Mouse (Mus musculus): ENCODE measurements at regions not wholly inside any gene's neighbourhood (a gene's known extent, or its start where the extent isn't known, plus 50 kb on each side); places are given as distances from the start of the nearest gene placed in this dataset.

DNA sequence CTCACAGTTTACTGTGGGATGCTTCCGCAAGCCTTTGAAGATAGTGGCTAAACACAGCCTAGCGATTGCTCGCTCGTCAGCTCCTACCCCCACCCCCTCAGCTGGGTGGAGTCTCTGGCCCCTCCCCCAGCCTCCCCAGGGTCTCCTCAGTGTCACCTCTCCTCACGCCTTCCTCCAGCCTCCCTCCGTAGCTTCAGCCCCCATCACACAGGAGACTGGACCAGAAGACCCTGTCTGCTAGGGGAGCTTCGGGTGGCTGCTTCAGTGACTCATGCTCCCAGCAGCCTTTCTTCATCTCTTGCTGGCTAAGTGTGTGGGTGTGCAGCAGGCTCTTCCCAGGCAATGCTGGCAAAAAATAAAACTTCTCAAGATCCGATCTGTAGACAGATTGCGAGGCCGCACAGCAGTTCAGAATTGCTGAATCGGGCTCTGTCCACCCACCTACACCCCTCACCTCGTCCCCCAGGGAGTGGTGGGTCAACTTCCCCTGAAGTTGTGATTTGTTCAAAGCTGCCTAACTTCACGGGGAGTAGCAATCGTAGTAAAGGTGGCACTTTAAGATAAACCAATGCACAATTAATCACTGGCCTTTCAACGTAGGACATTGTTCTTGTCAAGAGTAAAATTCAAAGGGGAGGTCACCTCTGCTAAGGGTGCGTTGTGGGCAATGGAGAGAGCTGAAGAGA lies 61.2 kb upstream of the Ankrd28 start:
- intact Hi-C loops (cut with DNase I), result no loop called here

DNA sequence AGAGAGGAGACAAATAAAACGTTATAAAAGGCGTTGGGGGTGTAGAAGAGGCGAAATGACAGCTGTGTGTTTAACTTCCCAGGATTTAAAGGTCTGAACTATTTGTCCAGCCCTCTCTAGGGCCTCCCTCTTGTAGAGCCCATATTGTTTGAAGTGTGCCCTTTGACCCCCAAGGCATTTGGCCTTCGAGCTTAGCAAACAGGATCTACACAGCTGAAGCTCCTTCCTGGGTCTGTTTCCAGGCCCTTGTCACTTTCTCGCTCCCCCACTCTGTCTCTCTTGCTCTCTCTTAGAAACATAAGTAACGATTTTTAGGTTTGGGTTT lies 61.7 kb upstream of the Ankrd28 start:
- DNase-seq (ENCODE audit: low spot score), result no peak
- intact Hi-C loops (cut with DNase I), result no loop called here

More for the DNA sequence above, 61.2 kb upstream of the Ankrd28 start:
- peak; percentile 6 for DNase-seq (ENCODE audit: low spot score)

DNA sequence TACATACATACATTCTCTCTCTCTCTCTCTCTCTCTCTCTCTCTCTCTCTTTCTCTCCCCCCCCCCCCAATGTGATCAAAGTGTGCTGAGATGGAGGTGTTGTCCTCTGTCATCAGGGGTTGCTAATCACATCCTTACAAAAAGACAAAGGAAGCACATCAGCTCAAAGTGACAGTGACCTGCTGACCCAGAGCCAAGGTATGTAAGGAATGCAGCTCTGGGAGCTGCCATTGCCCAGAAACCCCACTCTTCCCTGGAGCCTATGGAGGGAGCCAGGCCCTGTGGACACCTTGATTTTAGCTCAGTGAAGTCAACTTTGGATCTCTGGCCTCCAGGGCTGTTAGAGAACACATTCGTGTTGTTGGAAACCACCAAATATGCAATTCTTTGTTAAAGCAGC lies 66.0 kb upstream of the Ankrd28 start:
- no peak for DNase-seq (ENCODE audit: low spot score)
- intact Hi-C loops (cut with DNase I), result no loop called here

DNA sequence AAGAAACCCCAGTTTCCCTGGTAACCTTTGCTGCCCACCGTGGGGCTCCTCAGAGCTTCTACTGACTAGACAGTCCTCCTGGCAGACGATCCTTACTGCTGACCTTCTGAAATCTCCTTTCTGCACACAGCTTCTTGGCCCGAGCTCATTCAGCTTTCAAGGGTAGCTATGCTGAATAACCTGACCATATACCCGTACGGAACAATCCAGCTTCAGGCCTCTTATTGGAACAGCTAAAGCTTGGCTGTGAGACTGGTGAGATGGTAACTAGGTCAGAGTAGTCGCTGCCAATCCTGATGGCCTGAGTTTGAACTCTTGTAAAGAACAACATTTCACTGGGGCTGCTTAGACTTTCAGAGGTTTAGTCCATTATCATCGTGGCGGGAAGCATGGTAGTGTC lies 69.1 kb upstream of the Ankrd28 start:
- DNase-seq (ENCODE audit: low spot score), result no peak
- intact Hi-C loops (cut with DNase I), result no loop called here

DNA sequence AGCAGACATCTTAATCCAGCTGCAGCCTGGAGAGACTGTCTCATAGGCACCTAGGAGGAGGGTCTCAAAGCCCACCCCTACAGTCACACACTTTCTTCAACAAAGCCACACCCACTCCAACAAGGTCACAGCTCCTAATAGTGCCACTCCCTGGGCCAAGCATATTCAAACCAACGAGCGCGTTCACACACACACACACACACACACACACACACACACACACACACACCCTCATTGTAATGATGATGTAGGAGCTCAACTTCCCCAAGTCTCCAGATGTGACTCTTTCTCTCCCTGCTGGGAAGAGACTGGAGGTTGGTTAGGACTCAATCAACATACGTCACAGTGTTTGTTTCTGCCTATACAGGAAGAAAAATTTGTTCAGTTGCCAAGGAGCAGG lies 69.5 kb upstream of the Ankrd28 start:
- DNase-seq (ENCODE audit: low spot score), result no peak
- intact Hi-C loops (cut with DNase I), result no loop called here

DNA sequence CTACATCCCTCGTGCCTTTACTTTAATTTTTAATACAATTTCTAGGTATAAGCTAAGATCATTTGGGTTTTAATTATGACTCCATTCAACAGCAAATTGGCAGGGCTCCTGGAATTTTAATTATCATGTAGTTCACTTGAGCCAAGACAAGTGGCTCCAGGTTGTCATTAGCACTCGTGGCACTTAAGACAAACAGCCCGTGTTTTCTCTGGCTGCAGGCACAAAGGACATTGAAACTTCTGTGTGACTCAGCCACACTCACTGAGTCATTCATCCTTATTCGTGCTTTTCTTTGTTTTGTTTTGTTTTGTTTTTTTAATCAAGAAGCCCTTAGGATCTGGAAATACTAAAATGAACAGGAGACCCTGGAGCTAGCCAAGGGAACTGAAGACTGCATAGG lies 71.5 kb upstream of the Ankrd28 start:
- no peak for DNase-seq (ENCODE audit: low spot score)
- intact Hi-C loops (cut with DNase I), result loop anchor here (2.0 kb wide), 2 partner anchors 29 to 71 kb away; partner anchors contain the start of gene Ankrd28

DNA sequence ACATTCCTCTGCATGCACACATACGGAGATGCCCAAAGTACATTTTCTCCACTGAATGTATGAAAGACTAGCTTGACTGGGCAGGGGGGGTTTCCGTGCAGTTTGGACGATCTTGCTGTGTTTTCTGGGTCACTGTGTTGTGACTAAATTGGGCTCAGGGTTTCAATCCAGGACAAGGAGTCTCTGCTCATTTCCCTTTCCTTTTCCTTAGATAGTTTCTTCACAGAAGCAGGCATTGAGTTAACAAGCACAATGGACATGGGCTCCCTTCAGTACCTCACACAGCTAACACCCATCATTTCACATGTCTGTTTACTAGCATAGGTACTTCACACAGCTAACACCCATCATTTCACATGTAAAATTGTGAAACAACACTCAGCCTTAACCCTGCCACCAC lies 73.2 kb upstream of the Ankrd28 start:
- DNase-seq (ENCODE audit: low spot score), result no peak
- intact Hi-C loops (cut with DNase I), result loop anchor here (2.0 kb wide), 2 partner anchors 27 to 73 kb away; partner anchors contain the start of gene Ankrd28

GRCm38 (mm10) chr14:31908591-31908990 lies 78.1 kb upstream of the Ankrd28 start:
- intact Hi-C loops (cut with DNase I), result no loop called here
- no peak for DNase-seq (ENCODE audit: low spot score)

GRCm38 (mm10) chr14:31909291-31909690 lies 78.8 kb upstream of the Ankrd28 start:
- DNase-seq (ENCODE audit: low spot score), result peak; percentile 38
- intact Hi-C loops (cut with DNase I), result loop anchor here (1.0 kb wide), 1 partner anchor 21 kb away; no protein-coding TSS in a partner anchor

GRCm38 (mm10) chr14:31910809-31911208 lies 80.4 kb upstream of the Ankrd28 start:
- DNase-seq (ENCODE audit: low spot score), result no peak
- intact Hi-C loops (cut with DNase I), result no loop called here

- intact Hi-C loops (cut with DNase I), result no loop called here
- DNase-seq (ENCODE audit: low spot score), result no peak
These were observed 88.0 kb upstream of the Ankrd28 start for GRCm38 (mm10) chr14:31918461-31918860.

GRCm38 (mm10) chr14:31918921-31919320 lies 88.5 kb upstream of the Ankrd28 start:
- DNase-seq (ENCODE audit: low spot score), result no peak
- intact Hi-C loops (cut with DNase I), result no loop called here

- DNase-seq (ENCODE audit: low spot score), result no peak
- intact Hi-C loops (cut with DNase I), result loop anchor here (2.0 kb wide), 1 partner anchor 14 kb away; no protein-coding TSS in a partner anchor
These were observed 98.8 kb upstream of the Ankrd28 start for GRCm38 (mm10) chr14:31929161-31929707.

DNA sequence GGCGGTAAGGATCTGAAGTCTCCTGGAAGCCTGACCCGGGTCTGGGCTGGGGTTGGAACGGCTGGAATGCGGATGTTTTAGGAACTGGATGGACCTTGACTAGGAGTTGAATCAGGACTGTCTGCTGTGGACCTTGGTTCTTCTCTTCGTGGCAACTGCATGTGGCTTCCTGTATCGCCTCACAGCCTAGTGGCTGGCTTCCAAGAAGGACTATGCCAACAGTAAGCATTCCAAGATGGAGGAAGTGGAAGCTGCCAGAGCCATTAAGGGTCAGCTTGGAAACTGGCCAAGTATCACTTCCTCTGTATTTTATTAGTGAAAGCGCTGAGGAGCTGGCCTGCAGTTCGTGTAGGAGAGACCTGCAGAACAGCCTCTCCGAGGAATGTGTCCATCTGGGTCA lies 98.4 kb upstream of the Galnt15 start:
- intact Hi-C loops (cut with DNase I), result loop anchor here (1.0 to 2.0 kb wide), 2 partner anchors 21 to 28 kb away; no protein-coding TSS in a partner anchor
- peak; percentile 71 for DNase-seq (ENCODE audit: low spot score)

DNA sequence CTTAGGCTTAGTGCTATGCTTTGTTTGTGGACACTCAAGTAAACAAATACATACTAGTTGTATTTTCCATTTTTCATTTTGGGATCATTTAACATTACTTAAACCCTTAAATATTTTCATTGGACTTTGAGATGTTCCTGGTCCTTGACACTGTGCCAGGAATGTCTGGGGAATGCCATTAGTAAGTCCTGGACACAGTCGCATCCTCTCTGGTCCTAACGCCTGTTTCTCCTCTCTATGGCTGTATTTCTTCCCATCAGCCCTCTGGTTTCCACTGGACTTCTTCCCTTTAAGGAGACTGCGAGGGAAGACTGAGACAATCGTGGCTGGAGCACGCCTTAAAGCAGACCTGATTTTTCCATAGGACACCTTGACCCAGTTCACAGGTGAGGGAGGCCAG lies 96.8 kb upstream of the Galnt15 start:
- intact Hi-C loops (cut with DNase I), result loop anchor here (2.0 kb wide), 1 partner anchor 29 kb away; no protein-coding TSS in a partner anchor
- DNase-seq (ENCODE audit: low spot score), result no peak

DNA sequence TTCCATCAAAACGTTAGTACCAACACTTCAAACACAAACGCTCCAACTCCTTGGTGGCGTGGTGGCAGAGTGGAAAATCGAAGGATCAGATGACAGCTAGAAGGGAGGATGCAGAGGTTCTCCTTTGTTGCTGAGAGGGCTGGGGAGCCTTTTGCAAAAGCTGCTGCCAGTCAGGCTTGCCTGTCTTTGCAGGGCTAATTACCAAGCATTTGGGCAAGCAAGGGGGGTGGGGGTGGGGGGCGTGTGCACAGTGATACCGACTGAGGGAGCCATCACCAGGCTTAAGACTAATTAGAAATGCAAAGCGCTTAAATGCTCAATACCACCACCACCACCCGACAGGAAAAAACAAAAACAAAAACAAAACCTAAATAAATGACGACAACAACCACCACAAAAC lies 95.3 kb upstream of the Galnt15 start:
- intact Hi-C loops (cut with DNase I), result no loop called here

DNA sequence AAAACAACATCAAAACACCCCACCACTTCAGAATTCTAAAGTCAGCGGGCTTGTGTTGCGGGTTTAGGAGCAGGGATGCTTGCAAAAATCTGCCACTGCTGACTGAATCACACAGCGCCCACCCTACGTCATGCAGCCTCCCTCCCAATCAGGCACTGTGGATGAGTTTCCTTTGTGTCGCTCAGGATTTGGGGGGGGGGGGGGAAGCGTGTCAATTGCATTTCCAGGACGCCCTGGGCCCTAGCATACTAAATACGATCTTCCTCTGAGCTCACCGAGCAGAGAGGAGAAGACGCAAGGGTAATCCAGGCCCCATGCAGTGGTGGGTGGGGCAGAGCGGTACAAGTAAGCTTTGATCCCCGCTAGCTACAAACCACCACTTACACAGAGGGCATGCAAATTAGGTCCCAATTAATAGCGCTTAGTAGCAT lies 94.9 kb upstream of the Galnt15 start:
- no peak for DNase-seq (ENCODE audit: low spot score)
- intact Hi-C loops (cut with DNase I), result no loop called here

More for the DNA sequence above, 95.3 kb upstream of the Galnt15 start:
- no peak for DNase-seq (ENCODE audit: low spot score)

DNA sequence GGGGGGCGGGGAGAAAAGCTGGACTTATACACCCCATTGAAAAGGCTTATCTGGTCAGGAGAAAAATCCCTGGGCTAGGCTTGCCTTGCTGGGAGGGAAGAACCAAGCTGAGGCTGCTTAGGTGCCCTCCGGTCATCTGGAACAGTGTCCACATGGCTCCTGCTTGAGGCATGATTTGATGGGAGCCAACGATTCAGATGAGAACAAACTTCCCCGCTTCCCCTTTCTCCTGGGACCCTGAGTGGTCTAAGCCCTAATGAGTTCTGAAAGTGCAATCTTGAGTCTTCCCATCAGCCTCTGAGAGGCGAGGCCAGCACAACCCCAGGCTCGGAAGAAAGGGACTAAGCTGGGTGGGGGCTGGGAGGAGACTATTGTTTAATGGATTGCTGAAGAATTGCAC lies 94.5 kb upstream of the Galnt15 start:
- intact Hi-C loops (cut with DNase I), result no loop called here
- no peak for DNase-seq (ENCODE audit: low spot score)

DNA sequence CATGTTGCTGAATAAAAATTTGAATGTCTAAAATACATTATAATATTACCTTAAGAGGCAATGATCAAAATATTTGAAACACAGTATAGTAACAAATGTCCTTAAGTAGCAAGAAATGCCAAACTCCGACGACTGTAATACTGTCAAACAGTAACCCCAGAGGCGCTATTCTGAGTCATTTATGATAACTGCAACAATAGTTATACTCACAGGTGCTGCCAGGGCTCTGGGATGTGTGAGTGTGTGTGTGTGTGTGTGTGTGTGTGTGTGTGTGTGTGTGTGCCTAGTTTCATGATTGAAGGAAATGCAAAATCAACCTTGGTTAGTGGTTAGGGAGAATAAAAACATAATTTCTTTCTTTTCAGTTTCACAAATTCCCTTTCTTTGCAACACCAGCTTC lies 94.0 kb upstream of the Galnt15 start:
- intact Hi-C loops (cut with DNase I), result no loop called here
- no peak for DNase-seq (ENCODE audit: low spot score)

GRCm38 (mm10) chr14:31935411-31935810 lies 93.4 kb upstream of the Galnt15 start:
- no peak for DNase-seq (ENCODE audit: low spot score)
- intact Hi-C loops (cut with DNase I), result no loop called here

DNA sequence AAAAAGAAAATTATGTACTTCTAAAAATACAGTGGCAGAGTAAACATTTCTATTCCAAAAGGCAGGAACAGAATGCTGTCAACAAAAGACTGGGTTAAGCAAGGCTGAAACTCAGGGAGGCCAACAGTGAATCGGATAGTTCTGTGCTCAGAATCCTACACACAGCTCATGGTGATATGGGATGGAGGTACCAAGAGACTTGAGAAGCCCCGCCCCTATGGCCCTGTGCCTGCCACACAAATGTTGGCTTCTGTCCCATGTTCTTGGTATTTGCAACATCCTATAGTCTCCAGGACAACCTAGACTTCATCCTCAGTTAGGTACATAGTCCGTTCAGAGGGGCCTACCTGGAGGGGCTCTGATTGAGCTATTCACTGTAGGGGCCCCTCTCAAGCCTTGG lies 92.2 kb upstream of the Galnt15 start:
- intact Hi-C loops (cut with DNase I), result no loop called here
- DNase-seq (ENCODE audit: low spot score), result no peak

DNA sequence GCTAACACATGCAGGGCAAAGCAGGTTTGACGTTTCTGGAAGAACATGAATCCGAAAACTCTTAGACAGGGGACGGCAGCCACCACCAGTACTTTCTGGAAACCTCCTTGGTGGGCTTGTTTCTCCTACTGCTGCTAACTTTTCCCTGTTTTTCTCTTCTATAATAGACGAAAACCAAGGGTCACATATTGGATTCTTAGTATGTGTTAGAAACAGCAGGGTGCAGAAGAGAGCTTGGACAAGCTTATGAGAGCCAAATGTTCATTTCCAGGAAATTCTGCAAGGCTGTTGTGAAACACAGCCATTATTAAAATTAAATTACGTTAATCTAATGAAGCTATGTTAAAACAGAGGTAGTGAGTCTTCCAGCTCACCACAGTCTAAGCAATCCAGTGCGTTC lies 87.9 kb upstream of the Galnt15 start:
- no peak for DNase-seq (ENCODE audit: low spot score)
- intact Hi-C loops (cut with DNase I), result loop anchor here (5.0 kb wide), 1 partner anchor 284 kb away; no protein-coding TSS in a partner anchor
